Mouse (Mus musculus) kidney, adult 9 months (tissue): ENCODE data around the gene Idh2.
A peak's percentile ranks its signal among the peaks of the same experiment; 100 is the strongest.
"Not testable (repeated sequence)": the region's sequence is repeated elsewhere in the genome, so short reads cannot be mapped to it uniquely, and the experiment has no call there.

Experiments used
- DNase-seq: peaks from one replicate; pipeline ENCODE4 v3.0.0; 2022

The Idh2 gene

GRCm38 (mm10) chr7:80058405-80059063 is 56.7 kb downstream of the Idh2 start:
- DNase-seq = no peak

- DNase-seq = peak; percentile 57
These were observed 57.4 kb downstream of the Idh2 start for GRCm38 (mm10) chr7:80057781-80058180.

- DNase-seq = peak; percentile 89
These were observed 58.0 kb downstream of the Idh2 start for GRCm38 (mm10) chr7:80057002-80057691.

GRCm38 (mm10) chr7:80055781-80056180 is 59.4 kb downstream of the Idh2 start:
- peak; percentile 74 for DNase-seq

GRCm38 (mm10) chr7:80053147-80053546 is 62.0 kb downstream of the Idh2 start:
- peak; percentile 83 for DNase-seq

- peak; percentile 72 for DNase-seq
These were observed 62.9 kb downstream of the Idh2 start for GRCm38 (mm10) chr7:80052261-80052660.

- no peak for DNase-seq
These were observed 63.4 kb downstream of the Idh2 start for GRCm38 (mm10) chr7:80051835-80052234.

GRCm38 (mm10) chr7:80050382-80050781 is 64.8 kb downstream of the Idh2 start:
- not testable (repeated sequence) for DNase-seq

GRCm38 (mm10) chr7:80049746-80050145 is 65.4 kb downstream of the Idh2 start:
- DNase-seq = peak; percentile 80

- DNase-seq = no peak
These were observed 68.2 kb downstream of the Idh2 start for GRCm38 (mm10) chr7:80047041-80047440.
